Mouse (Mus musculus): Measurements from ENCODE around the gene Tmem183a. TPM values are rescaled to one million over a fixed set of nuclear protein-coding genes. Genes with fewer than 3 reads are reported as not detected.

Gene Tmem183a
- total RNA-seq, 2 experiments from 2014 or later = 19.4 to 19.8 TPM

DNA sequence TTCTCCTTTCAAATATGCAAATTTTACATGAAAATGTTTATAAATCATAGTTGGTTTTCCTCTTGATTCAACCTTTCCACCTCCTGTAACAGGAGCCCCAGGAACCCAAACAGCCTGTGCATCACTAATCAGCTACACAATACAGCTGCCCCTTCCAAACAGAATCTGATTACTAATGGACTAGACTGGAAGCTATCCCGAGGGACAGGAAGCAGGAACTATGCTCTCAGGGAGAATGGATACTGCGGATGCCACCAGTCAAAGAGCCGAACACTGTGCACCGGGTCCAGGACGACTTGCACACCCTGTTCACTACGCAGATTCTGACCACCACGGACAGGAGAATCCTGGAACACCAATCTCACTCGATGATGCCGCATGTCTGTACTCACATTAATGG lies 14.0 kb downstream of the Tmem183a start:
- intact Hi-C loops (cut with DNase I) = no loop called here
- DNase-seq (ENCODE audit: low spot score) = no peak

DNA sequence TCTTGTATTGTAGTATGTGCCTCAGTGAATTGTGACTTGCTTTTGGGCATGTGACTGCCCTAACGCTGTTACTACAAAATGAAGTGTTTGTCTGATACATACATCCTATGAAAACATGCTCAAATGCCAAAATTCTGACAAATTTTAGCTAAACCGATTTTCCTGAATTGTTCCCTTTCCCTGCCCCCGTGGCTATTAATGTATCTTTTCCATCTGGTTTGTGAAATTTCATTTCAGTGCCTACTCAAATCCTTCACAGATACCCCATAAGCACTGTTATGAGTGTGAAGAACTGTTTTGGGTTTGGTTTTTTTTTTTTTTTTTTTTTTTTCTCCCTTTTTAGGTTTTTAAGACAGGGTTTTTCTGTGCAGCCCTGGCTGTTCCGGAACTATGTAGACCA lies 16.7 kb downstream of the Tmem183a start:
- DNase-seq (ENCODE audit: low spot score) = no peak
- intact Hi-C loops (cut with DNase I) = no loop called here

DNA sequence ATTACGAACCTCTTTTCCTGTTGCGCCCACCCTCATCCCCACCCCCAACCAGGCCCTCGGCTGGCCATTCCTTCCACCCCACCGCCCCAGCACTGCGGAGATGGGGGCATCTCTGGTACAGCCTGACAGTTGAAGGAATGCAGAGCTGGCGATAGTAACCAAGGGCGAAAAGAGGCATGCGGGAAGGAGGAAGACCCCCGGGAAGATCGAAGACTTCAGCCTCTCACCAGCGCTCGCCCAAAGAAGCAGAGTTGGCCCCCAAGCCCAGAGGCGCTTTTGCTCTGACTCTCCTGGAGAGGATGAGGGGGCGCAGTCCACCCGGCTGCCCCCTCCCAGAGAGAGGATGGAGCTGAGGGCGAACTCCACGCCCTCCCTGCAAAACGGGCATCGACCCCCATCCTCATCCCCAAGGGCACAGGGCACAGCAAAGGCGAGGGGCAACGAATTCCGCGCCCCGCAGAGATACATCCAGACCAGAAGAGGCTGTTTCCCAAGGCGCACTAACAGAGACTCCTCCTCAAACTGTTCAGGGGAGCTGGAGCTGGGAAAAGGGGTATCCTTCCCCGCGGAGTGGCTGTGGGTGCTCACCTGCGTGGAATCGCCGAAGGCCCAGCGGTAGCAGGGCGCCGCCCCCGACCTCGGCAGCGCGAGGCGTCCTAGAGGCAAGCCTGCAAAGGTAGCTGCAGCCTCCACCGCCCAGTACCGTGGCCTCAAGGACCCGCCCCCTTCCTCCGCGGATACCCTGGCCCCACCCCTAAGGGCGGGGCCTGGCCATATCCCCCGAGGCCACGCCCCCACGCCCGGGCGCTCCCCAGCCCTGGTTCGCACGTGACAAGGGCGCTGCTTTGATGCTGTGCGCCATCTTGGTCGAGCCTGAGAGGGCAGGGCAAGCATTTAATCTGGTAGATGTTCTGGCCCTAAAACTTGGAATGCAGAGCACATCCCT lies 17.5 kb downstream of the Tmem183a start:
- intact Hi-C loops (cut with DNase I) = no loop called here

DNA sequence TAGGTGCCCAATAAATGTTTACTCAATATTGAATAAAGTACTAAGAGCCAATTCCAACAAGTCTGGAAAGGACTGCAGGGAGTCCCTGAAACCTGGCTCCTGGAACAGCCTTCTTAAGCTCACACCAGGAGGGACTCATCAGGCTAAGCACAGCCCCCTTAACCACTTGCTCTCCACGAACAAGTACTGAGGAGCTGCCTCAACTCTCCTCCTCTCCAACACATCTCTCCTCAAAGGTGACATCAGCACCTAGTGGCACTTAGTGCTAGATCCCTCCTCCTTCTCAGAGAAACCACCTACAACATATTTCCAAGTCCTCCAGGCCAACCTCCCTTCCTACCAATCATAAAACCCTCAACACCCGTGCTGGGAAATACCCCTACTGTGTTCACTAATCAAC lies 18.2 kb downstream of the Tmem183a start:
- intact Hi-C loops (cut with DNase I) = no loop called here
- DNase-seq (ENCODE audit: low spot score) = no peak

More for the DNA sequence above, 17.5 kb downstream of the Tmem183a start:
- DNase-seq (ENCODE audit: low spot score) = peak; percentile 10

DNA sequence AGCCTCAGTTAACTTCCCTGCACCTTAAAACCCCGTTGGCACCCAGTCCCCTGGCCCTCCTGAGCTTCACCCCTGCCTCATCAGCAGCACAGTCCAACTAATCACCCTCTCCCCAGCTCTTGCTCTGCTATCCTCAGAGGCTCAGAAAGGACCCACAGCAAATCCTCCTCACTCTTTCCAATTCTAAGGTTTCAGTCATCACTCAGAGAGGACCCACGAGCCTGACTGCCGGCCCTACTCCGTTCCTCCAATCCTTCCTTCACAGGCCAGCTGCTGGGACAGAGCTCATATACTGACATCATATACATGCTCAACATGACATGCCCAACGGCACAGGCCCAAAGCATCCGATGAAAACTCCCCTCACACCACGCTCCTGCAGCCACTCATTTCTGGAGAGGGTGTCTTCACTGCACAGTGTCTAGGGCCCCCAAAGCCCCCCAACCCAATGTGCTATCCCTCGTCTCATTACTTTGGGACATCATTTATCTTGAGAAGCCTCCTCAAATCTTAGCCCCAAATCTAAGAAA lies 18.9 kb downstream of the Tmem183a start:
- no peak for DNase-seq (ENCODE audit: low spot score)
- intact Hi-C loops (cut with DNase I) = no loop called here

DNA sequence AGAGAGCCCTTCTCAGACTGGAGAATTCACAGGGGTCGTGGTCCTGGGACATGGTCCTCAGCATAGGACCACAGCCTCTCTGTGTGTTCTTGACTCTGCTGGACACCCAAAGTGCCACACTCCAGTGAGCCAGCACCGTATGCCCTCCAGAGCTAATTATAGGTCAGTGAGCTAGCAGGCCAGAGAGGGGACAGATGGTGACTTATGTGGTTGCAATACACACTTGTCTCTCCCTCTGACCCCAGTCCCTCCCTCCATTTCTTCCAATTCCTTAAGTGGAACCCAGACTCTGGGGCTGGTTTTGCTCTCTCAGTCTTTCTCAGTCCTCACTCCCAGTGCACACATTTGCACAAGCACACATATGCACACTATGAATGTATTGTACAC lies 19.5 kb downstream of the Tmem183a start:
- intact Hi-C loops (cut with DNase I) = no loop called here

DNA sequence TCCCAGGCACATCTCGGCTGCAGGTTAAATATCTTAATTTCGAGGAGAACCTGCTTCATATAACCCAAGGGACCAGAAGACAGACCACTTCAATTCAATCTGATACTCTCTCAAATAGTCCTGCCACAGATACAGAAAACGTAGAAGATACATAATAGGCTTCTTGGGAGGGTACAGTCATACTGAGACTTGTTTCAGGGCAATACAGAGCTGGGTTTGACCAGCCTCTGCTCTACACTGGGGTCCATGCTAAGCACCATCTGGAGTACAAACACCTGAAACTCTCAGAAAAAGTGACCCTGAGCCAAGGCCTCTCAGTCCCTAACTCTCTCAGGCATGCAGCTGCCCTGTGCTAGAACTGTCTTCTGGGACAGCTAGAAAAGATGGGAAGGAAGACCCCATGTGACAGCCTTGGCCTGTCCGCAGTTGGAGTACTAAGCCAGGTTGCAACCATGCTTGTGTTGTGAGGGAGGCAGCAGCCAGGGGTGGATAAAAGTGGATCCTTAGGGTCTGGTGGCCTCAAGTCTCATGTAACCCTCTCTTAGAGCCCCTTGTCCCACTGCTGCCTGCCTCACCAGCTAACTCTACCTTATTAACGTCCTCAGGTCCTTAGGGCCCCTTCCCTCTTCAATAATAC lies 20.0 kb downstream of the Tmem183a start:
- intact Hi-C loops (cut with DNase I) = no loop called here
- DNase-seq (ENCODE audit: low spot score) = no peak

More for the DNA sequence above, 19.5 kb downstream of the Tmem183a start:
- no peak for DNase-seq (ENCODE audit: low spot score)

DNA sequence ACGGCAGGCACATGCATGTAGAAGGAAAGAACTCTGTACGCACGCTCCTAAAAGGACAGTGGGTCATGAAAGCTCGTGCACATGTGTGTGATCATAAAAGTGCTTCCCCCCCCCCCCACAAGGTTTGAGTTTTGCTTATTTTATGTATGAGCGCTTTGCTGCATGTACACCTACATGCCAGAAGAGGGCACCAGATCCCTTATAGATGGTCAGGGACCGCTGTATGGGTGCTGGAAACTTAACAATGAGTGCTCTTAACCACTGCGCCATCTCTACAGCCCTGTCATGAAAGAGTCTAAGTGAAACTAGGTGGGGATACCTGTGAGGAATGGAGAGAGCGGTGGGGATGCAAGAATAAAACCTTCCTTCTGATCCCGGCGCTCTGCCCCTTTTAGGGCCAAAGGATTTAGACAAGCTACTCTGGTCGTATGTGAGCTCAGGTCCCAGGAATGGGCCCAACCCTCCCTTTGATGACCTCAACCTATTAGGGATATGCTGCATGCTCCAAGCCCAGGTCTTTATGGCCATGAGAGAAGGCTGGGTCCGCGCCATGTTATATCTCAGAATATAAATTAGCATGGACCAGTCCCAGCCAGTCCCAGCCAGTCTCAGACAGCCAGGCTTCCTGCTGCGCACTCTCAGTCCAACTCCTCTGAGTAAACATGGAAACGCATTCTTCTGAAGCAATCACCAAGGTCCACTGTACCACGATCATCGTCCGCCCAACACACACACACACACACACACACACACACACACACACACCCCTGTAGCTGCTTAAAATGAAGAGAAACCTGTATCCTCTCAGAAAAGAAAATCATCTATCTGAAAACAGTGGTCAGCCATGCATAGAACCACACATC lies 21.8 kb downstream of the Tmem183a start:
- intact Hi-C loops (cut with DNase I) = no loop called here
- no peak for DNase-seq (ENCODE audit: low spot score)

DNA sequence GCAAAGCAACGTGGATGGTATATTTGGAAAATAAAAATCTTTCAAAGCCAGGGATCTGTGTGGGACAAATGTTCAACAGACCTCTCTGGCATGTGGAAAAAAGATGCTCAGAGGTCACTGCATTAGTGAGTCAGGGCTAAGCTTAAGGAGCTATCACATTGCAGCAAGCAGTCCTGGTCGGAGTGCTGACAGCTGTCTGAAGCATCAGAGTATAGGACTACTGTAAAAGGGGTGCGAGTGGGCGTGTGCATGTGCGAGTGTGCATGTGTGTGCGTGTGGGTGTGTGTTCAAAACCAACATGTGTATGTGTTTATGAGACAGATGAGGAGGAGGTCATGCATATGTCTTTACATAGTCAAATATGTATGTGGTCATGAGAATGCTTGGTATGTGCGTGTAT lies 22.6 kb downstream of the Tmem183a start:
- intact Hi-C loops (cut with DNase I) = no loop called here
- DNase-seq (ENCODE audit: low spot score) = no peak

DNA sequence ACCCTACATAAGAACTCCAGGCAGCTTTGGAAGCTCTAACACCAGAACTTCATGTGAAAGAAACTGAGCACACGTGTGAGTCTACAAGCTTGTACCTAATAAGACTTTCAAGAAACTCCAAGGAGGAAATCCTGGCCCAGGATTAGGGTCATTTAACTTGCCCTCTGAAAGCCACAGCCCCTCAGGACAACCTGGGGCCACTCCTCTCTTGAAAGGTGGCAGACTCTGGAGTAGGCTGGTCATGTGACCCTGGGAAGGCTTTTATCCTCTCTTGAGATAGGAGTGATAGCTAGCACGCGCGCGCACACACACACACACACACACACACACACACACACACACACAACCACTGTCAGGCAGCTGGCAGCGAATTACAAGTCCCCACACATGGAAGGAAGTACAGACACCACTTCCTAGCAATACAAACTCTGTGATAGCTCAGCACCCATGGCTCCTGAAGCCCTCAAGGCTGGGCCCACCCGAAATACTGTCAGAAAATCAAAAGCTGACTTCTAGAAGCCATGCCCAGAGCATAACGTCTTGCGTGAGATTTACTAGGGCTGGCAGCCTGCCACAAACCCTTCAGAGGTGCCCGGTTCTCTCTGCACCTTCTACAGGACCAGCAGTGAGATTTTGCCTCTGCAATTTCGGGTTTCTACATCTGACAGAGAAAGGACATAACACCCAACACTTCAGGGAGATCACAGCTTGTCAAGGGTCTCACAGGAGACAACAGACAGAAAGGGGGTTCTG lies 24.6 kb downstream of the Tmem183a start:
- DNase-seq (ENCODE audit: low spot score) = no peak
- intact Hi-C loops (cut with DNase I) = no loop called here

DNA sequence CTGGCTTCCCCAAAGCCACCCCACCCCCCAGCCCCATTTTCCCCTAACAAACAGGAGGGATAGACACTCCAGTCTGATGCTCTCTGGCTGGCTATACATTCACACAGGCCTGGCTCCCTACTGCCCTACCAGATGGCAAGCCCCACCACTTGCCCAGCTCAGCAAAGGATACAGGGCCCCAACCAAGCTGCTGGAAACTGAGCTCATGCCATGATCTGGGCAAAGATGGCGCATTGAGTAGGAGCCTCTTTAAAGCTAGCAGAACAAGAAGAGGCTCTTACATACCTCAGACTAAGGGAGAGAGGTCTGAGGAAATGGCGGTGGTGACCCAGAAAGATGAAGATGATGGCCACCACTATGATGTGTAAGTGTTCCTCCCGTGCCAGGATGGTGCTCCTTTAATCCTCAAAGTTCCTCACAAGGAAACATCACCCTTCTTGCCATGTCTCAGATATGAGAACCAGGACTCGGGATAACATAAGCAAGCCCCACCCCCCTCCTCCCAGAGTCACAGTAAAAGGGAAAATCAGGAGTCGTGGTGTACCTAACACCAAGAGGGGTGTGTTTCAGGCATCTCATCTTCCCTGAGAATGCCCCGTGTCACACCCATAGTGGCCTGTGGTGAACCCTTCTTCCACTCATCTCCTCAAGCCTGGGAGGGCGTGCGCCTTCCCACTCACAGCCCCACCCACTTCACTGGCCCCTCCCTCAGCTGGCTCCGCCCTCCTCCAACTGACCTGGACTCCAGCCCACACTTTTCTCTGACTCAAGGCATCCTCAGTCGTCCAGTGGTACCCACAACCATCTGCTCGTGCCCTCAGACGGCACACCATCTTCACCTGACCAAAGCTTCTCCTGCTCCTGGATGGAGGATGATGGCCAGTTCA lies 25.6 kb downstream of the Tmem183a start:
- intact Hi-C loops (cut with DNase I) = no loop called here
- no peak for DNase-seq (ENCODE audit: low spot score)

DNA sequence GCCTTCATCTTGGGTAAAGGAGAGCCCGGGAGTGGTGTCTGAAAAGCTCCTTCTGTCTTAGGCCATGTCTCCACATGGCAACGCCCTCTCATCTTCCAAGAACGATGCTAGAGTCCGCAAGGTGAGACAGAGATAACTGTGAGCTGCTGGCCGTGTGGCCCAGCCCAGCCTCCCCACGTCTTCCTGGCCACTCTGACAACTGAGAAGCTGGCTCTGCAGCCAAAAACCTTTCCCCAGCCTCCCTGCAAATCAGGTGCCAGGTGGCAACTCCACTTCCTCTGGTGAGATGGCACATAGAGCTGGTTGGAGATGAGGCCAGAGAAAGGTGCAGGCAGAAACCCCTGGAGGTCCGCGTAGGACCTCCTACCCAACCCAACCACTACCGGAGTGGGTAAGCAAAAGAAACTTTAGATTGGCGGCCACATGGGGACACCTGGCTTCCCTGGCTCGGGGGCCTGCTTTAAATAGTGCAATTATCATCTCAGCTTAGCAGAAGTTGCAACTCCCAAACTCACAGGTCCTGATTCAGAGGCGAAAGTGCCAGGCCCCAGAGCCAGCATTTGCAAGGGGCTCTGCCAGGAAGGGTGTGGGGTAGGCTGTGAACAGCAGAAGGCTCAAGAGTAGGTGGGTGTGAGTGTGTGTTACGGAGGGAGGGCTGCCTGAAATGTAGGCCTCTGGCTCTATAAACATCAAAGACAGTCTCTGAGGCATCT lies 26.4 kb downstream of the Tmem183a start:
- no peak for DNase-seq (ENCODE audit: low spot score)
- intact Hi-C loops (cut with DNase I) = no loop called here

DNA sequence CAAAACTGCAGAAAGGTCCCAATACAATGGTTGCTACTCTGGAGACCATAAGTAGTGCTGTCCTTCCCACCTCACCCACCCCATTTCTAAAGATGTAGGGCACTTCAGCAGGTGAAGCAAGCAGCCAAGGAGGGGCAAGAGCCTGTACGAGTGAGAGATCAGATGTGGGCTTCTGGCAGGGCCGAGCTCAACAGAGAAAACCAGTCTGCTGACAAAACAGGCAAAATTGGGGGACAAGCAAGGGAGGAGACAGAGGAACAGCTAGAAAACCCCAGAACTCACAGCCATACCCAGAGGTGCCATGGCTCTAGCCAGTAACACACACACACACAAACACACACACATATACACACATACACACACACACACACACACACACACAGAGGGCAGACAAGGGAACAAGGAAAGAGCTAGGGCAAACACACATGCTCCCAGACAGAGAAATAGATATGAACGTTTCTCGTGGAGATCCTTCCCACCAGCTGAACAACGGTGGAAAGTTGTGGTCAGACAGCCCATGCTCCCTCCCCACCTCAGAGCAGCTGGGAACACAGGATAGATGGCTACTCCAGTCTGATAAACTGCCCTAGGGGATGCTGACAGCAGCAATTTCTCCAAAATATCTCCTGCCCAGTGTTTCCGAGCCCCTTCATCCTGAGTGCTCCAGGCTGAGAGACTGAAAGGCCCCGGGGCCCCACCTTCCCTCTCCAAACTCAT lies 27.5 kb downstream of the Tmem183a start:
- no peak for DNase-seq (ENCODE audit: low spot score)
- intact Hi-C loops (cut with DNase I) = loop anchor here (5.0 kb wide), 2 partner anchors 212 to 277 kb away; no protein-coding TSS in a partner anchor

DNA sequence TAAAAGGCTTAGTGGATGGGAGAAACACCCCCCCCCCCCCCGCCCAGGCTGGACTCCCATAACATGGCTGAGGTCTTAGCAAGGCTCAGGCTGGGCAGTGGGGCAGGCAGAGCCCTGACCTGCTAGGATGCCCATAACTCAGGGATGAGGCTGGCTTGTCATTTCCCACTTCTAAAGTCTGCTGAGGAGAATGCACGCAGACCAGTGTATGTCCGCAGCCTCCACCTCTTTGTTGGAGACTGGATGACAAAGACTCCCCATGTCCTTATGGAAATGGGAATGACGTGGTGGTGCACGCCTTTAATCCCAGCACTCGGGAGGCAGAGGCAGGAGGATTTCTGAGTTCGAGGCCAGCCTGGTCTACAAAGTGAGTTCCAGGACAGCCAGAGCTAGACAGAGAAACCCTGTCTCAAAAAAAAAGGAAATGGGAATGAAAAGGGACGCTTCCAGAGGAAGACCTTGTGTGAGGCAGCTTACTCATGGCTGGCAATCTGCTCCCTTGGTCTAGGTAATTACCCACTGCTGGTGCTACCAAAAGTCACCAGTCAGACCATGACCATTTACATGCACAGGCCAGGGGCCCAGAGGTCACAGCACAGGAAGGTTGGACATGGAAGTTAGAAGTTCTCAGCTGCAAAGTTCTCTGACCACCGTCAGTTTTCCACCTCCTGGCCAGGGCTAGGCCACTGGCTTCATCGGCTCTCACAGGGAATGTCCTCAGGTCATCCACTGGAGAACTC lies 28.2 kb downstream of the Tmem183a start:
- DNase-seq (ENCODE audit: low spot score) = no peak
- intact Hi-C loops (cut with DNase I) = loop anchor here (5.0 kb wide), 2 partner anchors 211 to 276 kb away; no protein-coding TSS in a partner anchor

DNA sequence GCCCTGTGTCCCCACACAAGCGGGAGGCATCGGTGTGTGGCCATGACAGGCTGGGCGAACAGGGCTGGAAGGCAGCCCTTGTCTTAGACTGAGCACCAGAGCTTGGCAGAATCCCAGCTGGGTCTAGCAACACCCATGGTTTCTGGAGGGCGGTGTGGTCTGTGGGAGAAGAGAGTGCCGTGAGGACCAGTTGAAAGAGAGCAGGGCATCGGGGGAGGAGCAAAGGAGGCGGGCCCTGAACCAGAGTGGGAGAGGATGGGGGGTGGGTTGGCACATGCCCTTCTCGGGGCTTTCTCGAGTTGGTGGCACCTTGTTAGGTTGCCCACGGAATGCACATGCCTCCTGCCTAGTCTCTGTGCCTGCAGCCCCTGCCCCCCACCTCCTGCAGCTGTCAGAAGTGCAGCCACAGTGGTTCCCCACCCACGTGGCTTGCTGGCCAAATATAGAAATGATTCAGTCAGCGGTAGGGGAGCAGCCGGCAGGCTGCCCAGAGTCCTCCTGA lies 29.0 kb downstream of the Tmem183a start, which contains the start of gene Ppfia4:
TSS of gene Ppfia4 (minus strand) at position 159 of the 502 bp plus-strand sequence.
- intact Hi-C loops (cut with DNase I) = loop anchor here (1.0 to 5.0 kb wide), 3 partner anchors 182 to 276 kb away; no protein-coding TSS in a partner anchor
- no peak for DNase-seq (ENCODE audit: low spot score)

Data from heart, postnatal 25 days (tissue).